Mouse (Mus musculus) small intestine, adult 2 months (tissue): ENCODE measurements around the gene Robo2. TPM values are rescaled to one million over a fixed set of nuclear protein-coding genes. Genes with fewer than 3 reads are reported as not detected.

ENCODE experiments used
- H3K27ac ChIP-seq: fragments of 200-500 bp; 2 replicates; pipeline ENCODE4 v1.5.1; 2012; ENCODE audit warnings: low read depth, low read length, control low read depth, inconsistent platforms; ENCODE audit not compliant: insufficient read depth
- H3K27me3 ChIP-seq: fragments of 200-500 bp; 2 replicates; pipeline ENCODE4 v1.6.1; 2012; ENCODE audit warnings: mild to moderate bottlenecking, moderate library complexity, low read length, inconsistent platforms; ENCODE audit not compliant: control insufficient read depth, insufficient read depth
- H3K36me3 ChIP-seq: fragments of 200-500 bp; 2 replicates; pipeline ENCODE4 v1.6.1; 2012; ENCODE audit warnings: mild to moderate bottlenecking, low read length, control low read depth, inconsistent platforms; ENCODE audit not compliant: control insufficient read depth, insufficient read depth
- H3K4me1 ChIP-seq: fragments of 200-500 bp; 2 replicates; pipeline ENCODE4 v1.6.1; 2012; ENCODE audit warnings: low read length, inconsistent platforms, mixed read lengths; ENCODE audit not compliant: control insufficient read depth, insufficient read depth, insufficient read length
- H3K4me3 ChIP-seq: fragments of 200-500 bp; 2 replicates; pipeline ENCODE4 v1.5.1; 2012; ENCODE audit warnings: low read depth, mild to moderate bottlenecking, control low read depth, inconsistent platforms, low read length, moderate library complexity
- CTCF ChIP-seq: fragments of 200-500 bp; IDR thresholded peaks from 2 replicates; pipeline ENCODE4 v1.5.1; 2012; ENCODE audit warnings: low read depth, mild to moderate bottlenecking, control low read depth, inconsistent platforms, low read length, moderate library complexity, mixed read lengths; ENCODE audit not compliant: insufficient replicate concordance, insufficient read length; ENCODE audit errors: extremely low read depth
- POLR2A ChIP-seq: fragments of 200-500 bp; IDR thresholded peaks from 2 replicates; pipeline ENCODE4 v1.6.1; 2012; ENCODE audit warnings: low read depth, mild to moderate bottlenecking, control low read depth, inconsistent platforms, low read length, moderate library complexity
- WGBS: fragments of 180-500 bp; shearing (Covaris S2); methylation state at CpG from one replicate; pipeline ENCODE4 v1.1.7; 2018; 5-methylcytosine and 5-hydroxymethylcytosine counted together
- polyA plus RNA-seq: library from polyadenylated mRNA; depleted of rRNA; stranded (reverse); fragments of >200 nt; gene quantifications from 2 replicates; pipeline ENCODE4 v1.2.3, GENCODE M21; 2012

Robo2 gene
- polyA plus RNA-seq, 1 experiment: 1.9 TPM

GRCm38 (mm10) chr16:74215791-74216190, 195.8 kb downstream of the Robo2 start:
- Histone ChIP-seq H3K4me1 (no peaks in the 10 kb centered on the region), H3K4me3 (no peak overlapping the region), H3K27ac (no peak overlapping the region), H3K27me3 (no peaks in the 10 kb centered on the region), H3K36me3 (no peaks in the 10 kb centered on the region)
- no peak for TF ChIP-seq POLR2A
- TF ChIP-seq CTCF: no peak
- 89% methylated on average over 13 of the region's 13 CpGs for WGBS

GRCm38 (mm10) chr16:74200705-74201104, 210.9 kb downstream of the Robo2 start:
- WGBS: 76% methylated on average over 5 of the region's 5 CpGs
- TF ChIP-seq CTCF: no peak
- TF ChIP-seq POLR2A: no peak
- H3K4me1 ChIP-seq: no peaks in the 10 kb centered on the region
- no peaks in the 10 kb centered on the region for H3K36me3 ChIP-seq
- no peak overlapping the region for H3K27ac ChIP-seq
- H3K27me3 ChIP-seq: no peaks in the 10 kb centered on the region
- no peak overlapping the region for H3K4me3 ChIP-seq

- no peak overlapping the region for H3K27ac ChIP-seq
- H3K36me3 ChIP-seq: no peaks in the 10 kb centered on the region
- H3K27me3 ChIP-seq: no peaks in the 10 kb centered on the region
- H3K4me1 ChIP-seq: no peaks in the 10 kb centered on the region
- TF ChIP-seq CTCF (no peak), POLR2A (no peak)
- 71% methylated on average over 1 of the region's 1 CpGs for WGBS
- no peak overlapping the region for H3K4me3 ChIP-seq
These were observed 211.5 kb downstream of the Robo2 start for GRCm38 (mm10) chr16:74200024-74200703.

GRCm38 (mm10) chr16:74192979-74193554, 218.6 kb downstream of the Robo2 start:
- no peaks in the 10 kb centered on the region for H3K4me1 ChIP-seq
- H3K27ac ChIP-seq: no peak overlapping the region
- 85% methylated on average over 8 of the region's 8 CpGs for WGBS
- no peak overlapping the region for H3K4me3 ChIP-seq
- TF ChIP-seq CTCF: no peak
- TF ChIP-seq POLR2A: no peak
- H3K27me3 ChIP-seq: no peaks in the 10 kb centered on the region
- no peaks in the 10 kb centered on the region for H3K36me3 ChIP-seq

GRCm38 (mm10) chr16:74191621-74192020, 220.0 kb downstream of the Robo2 start:
- no peak for TF ChIP-seq POLR2A
- TF ChIP-seq CTCF: no peak
- 75% methylated on average over 2 of the region's 2 CpGs for WGBS
- Histone ChIP-seq H3K36me3 (no peaks in the 10 kb centered on the region), H3K27ac (no peak overlapping the region), H3K27me3 (no peaks in the 10 kb centered on the region), H3K4me1 (no peaks in the 10 kb centered on the region), H3K4me3 (no peak overlapping the region)

GRCm38 (mm10) chr16:74182509-74183113, 229.0 kb downstream of the Robo2 start:
- H3K36me3 ChIP-seq: no peaks in the 10 kb centered on the region
- no peak for TF ChIP-seq POLR2A
- H3K27ac ChIP-seq: no peak overlapping the region
- H3K4me1 ChIP-seq: no peaks in the 10 kb centered on the region
- H3K4me3 ChIP-seq: no peak overlapping the region
- WGBS: 58% methylated on average over 3 of the region's 3 CpGs
- H3K27me3 ChIP-seq: no peaks in the 10 kb centered on the region

GRCm38 (mm10) chr16:74172673-74173072, 239.0 kb downstream of the Robo2 start:
- H3K27me3 ChIP-seq: no peaks in the 10 kb centered on the region
- no peak overlapping the region for H3K4me3 ChIP-seq
- no peaks in the 10 kb centered on the region for H3K4me1 ChIP-seq
- H3K36me3 ChIP-seq: no peaks in the 10 kb centered on the region
- WGBS: 82% methylated on average over 3 of the region's 3 CpGs
- no peak overlapping the region for H3K27ac ChIP-seq
- TF ChIP-seq CTCF (no peak), POLR2A (no peak)
